Mouse (Mus musculus): ENCODE results near the gene Nmnat3. TPM values are rescaled to one million over a fixed set of nuclear protein-coding genes. Genes with fewer than 3 reads are reported as not detected.
A peak's percentile ranks its signal among the peaks of the same experiment; 100 is the strongest.
"Not testable (repeated sequence)": the region's sequence is repeated elsewhere in the genome, so short reads cannot be mapped to it uniquely, and the experiment has no call there.

The Nmnat3 gene
- 3.7 and 4.5 TPM in 2 replicates for polyA plus RNA-seq (2015; fragmentation: Nextera tagmentation; extraction: Ambion mirVana)

- H3K9me3 ChIP-seq; ATAC-seq (ENCODE audit: low FRiP score, low read depth); H3K4me3 ChIP-seq; H3K9ac ChIP-seq; H3K4me2 ChIP-seq (replicated peaks); H3K4me1 ChIP-seq; H3K27ac ChIP-seq; H3K36me3 ChIP-seq; H3K27me3 ChIP-seq: not testable (repeated sequence)
- 73% methylated on average over 6 of the region's 6 CpGs for WGBS
These were observed at the start of gene Nmnat3 for GRCm38 (mm10) chr9:98287135-98287534. Nmnat3 (plus strand) TSS chr9:98287435.

- Histone ChIP-seq H3K4me1 (no peaks in the 10 kb centered on the region), H3K4me3 (no peak overlapping the region), H3K27me3 (no peaks in the 10 kb centered on the region), H3K27ac (no peak overlapping the region), H3K9me3 (no peaks in the 10 kb centered on the region), H3K36me3 (no peaks in the 10 kb centered on the region), H3K9ac (no peak overlapping the region), H3K4me2 (replicated peaks) (no peak overlapping the region)
- WGBS: 85% methylated on average over 2 of the region's 2 CpGs
- ATAC-seq (ENCODE audit: low FRiP score, low read depth): no peak
These were observed 43.8 kb upstream of the Nmnat3 start for GRCm38 (mm10) chr9:98243481-98243880.

- Histone ChIP-seq H3K9ac (no peak overlapping the region), H3K36me3 (no peaks in the 10 kb centered on the region), H3K27me3 (no peaks in the 10 kb centered on the region), H3K4me3 (no peak overlapping the region), H3K4me2 (replicated peaks) (no peak overlapping the region), H3K27ac (no peak overlapping the region), H3K4me1 (no peaks in the 10 kb centered on the region), H3K9me3 (no peaks in the 10 kb centered on the region)
- 51% methylated on average over 2 of the region's 2 CpGs for WGBS
- no peak for ATAC-seq (ENCODE audit: low FRiP score, low read depth)
These were observed 43.0 kb upstream of the Nmnat3 start for GRCm38 (mm10) chr9:98244223-98244622.

- Histone ChIP-seq H3K9ac (no peak overlapping the region), H3K4me3 (no peak overlapping the region), H3K9me3 (no peaks in the 10 kb centered on the region), H3K4me1 (no peaks in the 10 kb centered on the region), H3K27ac (no peak overlapping the region), H3K36me3 (no peaks in the 10 kb centered on the region), H3K27me3 (no peaks in the 10 kb centered on the region), H3K4me2 (replicated peaks) (no peak overlapping the region)
- WGBS: 66% methylated on average over 2 of the region's 2 CpGs
- no peak for ATAC-seq (ENCODE audit: low FRiP score, low read depth)
These were observed 42.0 kb upstream of the Nmnat3 start for GRCm38 (mm10) chr9:98245226-98245625.

GRCm38 (mm10) chr9:98246351-98246750 lies 40.9 kb upstream of the Nmnat3 start:
- no peaks in the 10 kb centered on the region for H3K36me3 ChIP-seq
- H3K4me1 ChIP-seq: no peaks in the 10 kb centered on the region
- no peak overlapping the region for H3K4me2 ChIP-seq (replicated peaks)
- WGBS: 75% methylated on average over 1 of the region's 1 CpGs
- H3K4me3 ChIP-seq: no peak overlapping the region
- H3K9ac ChIP-seq: no peak overlapping the region
- no peak overlapping the region for H3K27ac ChIP-seq
- ATAC-seq (ENCODE audit: low FRiP score, low read depth): no peak
- H3K9me3 ChIP-seq: no peaks in the 10 kb centered on the region
- no peaks in the 10 kb centered on the region for H3K27me3 ChIP-seq

GRCm38 (mm10) chr9:98260210-98260609 lies 27.0 kb upstream of the Nmnat3 start:
- Histone ChIP-seq H3K27ac (no peak overlapping the region), H3K4me2 (replicated peaks) (no peak overlapping the region), H3K9ac (no peak overlapping the region), H3K27me3 (0 out of 2 replicates have a peak, but pooled peaks cover 4% of the 10 kb centered on the region), H3K4me1 (no peaks in the 10 kb centered on the region), H3K4me3 (no peak overlapping the region), H3K9me3 (no peaks in the 10 kb centered on the region), H3K36me3 (no peaks in the 10 kb centered on the region)
- 79% methylated on average over 8 of the region's 8 CpGs for WGBS
- ATAC-seq (ENCODE audit: low FRiP score, low read depth): no peak

- H3K4me3 ChIP-seq: no peak overlapping the region
- 67% methylated on average over 1 of the region's 1 CpGs for WGBS
- ATAC-seq (ENCODE audit: low FRiP score, low read depth): no peak
These were observed 25.7 kb upstream of the Nmnat3 start for GRCm38 (mm10) chr9:98261461-98262011.

GRCm38 (mm10) chr9:98264916-98265315 lies 22.3 kb upstream of the Nmnat3 start:
- ATAC-seq (ENCODE audit: low FRiP score, low read depth): no peak
- 71% methylated on average over 5 of the region's 5 CpGs for WGBS
- H3K4me2 ChIP-seq (replicated peaks): no peak overlapping the region
- H3K9ac ChIP-seq: no peak overlapping the region
- H3K27me3 ChIP-seq: 0 out of 2 replicates have a peak, but pooled peaks cover 4% of the 10 kb centered on the region
- H3K27ac ChIP-seq: no peak overlapping the region
- H3K36me3 ChIP-seq: no peaks in the 10 kb centered on the region
- H3K4me1 ChIP-seq: no peaks in the 10 kb centered on the region
- no peak overlapping the region for H3K4me3 ChIP-seq
- no peaks in the 10 kb centered on the region for H3K9me3 ChIP-seq

More at GRCm38 (mm10) chr9:98261461-98262011, 25.7 kb upstream of the Nmnat3 start:
- 0 out of 2 replicates have a peak, but pooled peaks cover 4% of the 10 kb centered on the region for H3K27me3 ChIP-seq
- H3K9me3 ChIP-seq: no peaks in the 10 kb centered on the region
- no peak overlapping the region for H3K9ac ChIP-seq
- no peak overlapping the region for H3K4me2 ChIP-seq (replicated peaks)
- no peaks in the 10 kb centered on the region for H3K36me3 ChIP-seq
- H3K4me1 ChIP-seq: no peaks in the 10 kb centered on the region
- no peak overlapping the region for H3K27ac ChIP-seq

GRCm38 (mm10) chr9:98272734-98273133 lies 14.5 kb upstream of the Nmnat3 start:
- H3K27ac ChIP-seq: no peak overlapping the region
- H3K4me1 ChIP-seq: no peaks in the 10 kb centered on the region
- peak; percentile 57; the same call in 1 of the 2 replicates for ATAC-seq (ENCODE audit: low FRiP score, low read depth)
- no peaks in the 10 kb centered on the region for H3K9me3 ChIP-seq
- H3K4me3 ChIP-seq: no peak overlapping the region
- WGBS: 34% methylated on average over 5 of the region's 5 CpGs
- H3K36me3 ChIP-seq: no peaks in the 10 kb centered on the region
- H3K27me3 ChIP-seq: no peaks in the 10 kb centered on the region
- no peak overlapping the region for H3K4me2 ChIP-seq (replicated peaks)
- no peak overlapping the region for H3K9ac ChIP-seq

- Histone ChIP-seq H3K27ac (no peak overlapping the region), H3K4me2 (replicated peaks) (no peak overlapping the region), H3K4me3 (no peak overlapping the region), H3K27me3 (no peaks in the 10 kb centered on the region), H3K36me3 (no peaks in the 10 kb centered on the region), H3K9ac (no peak overlapping the region), H3K4me1 (no peaks in the 10 kb centered on the region), H3K9me3 (no peaks in the 10 kb centered on the region)
- WGBS: 81% methylated on average over 10 of the region's 10 CpGs
- ATAC-seq (ENCODE audit: low FRiP score, low read depth): no peak
These were observed 12.2 kb upstream of the Nmnat3 start for GRCm38 (mm10) chr9:98275080-98275479.

GRCm38 (mm10) chr9:98280162-98280561 lies 7.1 kb upstream of the Nmnat3 start:
- 55% methylated on average over 5 of the region's 5 CpGs for WGBS
- no peak for ATAC-seq (ENCODE audit: low FRiP score, low read depth)

GRCm38 (mm10) chr9:98285606-98286301 lies 1.5 kb upstream of the Nmnat3 start:
- WGBS: 74% methylated on average over 9 of the region's 9 CpGs
- peaks cover 4% of the 10 kb centered on the region; the same call in 1 of the 2 replicates for H3K4me1 ChIP-seq
- no peak overlapping the region for H3K9ac ChIP-seq
- no peak for ATAC-seq (ENCODE audit: low FRiP score, low read depth)
- no peak overlapping the region for H3K4me2 ChIP-seq (replicated peaks)
- no peak overlapping the region for H3K4me3 ChIP-seq
- no peaks in the 10 kb centered on the region for H3K9me3 ChIP-seq
- no peaks in the 10 kb centered on the region for H3K36me3 ChIP-seq
- no peaks in the 10 kb centered on the region for H3K27me3 ChIP-seq
- H3K27ac ChIP-seq: no peak overlapping the region

More at GRCm38 (mm10) chr9:98280162-98280561, 7.1 kb upstream of the Nmnat3 start:
- H3K27me3 ChIP-seq: no peaks in the 10 kb centered on the region
- H3K36me3 ChIP-seq: no peaks in the 10 kb centered on the region
- no peak overlapping the region for H3K27ac ChIP-seq
- no peak overlapping the region for H3K9ac ChIP-seq
- H3K4me2 ChIP-seq (replicated peaks): no peak overlapping the region
- H3K4me1 ChIP-seq: peaks cover 4% of the 10 kb centered on the region; the same call in 1 of the 2 replicates
- no peak overlapping the region for H3K4me3 ChIP-seq
- H3K9me3 ChIP-seq: no peaks in the 10 kb centered on the region
